Mouse (Mus musculus) kidney, adult 18-20 months (tissue): ENCODE measurements around the gene Lsr.
"Not testable (repeated sequence)": the region's sequence is repeated elsewhere in the genome, so short reads cannot be mapped to it uniquely, and the experiment has no call there.

Experiments
- DNase-seq: peaks from one replicate; pipeline ENCODE4 v3.0.0; 2021

The Lsr gene

DNA sequence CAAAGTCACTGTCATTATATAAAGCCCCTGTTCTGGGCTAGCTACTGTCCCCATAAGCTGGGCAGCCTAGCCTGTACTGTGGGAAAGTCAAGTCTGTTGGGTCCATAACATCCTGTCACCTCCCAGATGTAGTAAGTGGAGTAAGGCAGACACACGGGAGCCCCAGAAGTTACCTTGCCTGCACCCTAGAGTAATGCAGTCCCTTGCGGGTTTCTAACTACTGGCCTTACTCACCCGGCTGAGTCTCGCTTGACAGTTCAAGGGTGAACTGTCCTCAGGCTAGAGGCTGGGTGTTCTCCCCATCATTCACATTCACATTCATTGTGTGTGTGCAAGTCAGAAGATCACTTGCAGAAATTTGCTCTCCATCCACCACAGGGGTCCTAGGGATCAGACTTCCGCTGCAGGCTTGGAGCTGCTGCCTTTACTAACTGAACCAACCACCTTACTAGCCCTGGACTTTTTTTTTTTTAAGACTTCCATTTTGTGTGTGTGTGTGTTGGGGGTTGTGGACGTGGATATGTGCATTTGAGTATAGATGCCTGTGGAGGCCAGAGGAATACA, 13.4 kb downstream of the Lsr start:
- DNase-seq, result no peak

GRCm38 (mm10) chr7:30958866-30959487, 14.3 kb downstream of the Lsr start:
- no peak for DNase-seq

DNA sequence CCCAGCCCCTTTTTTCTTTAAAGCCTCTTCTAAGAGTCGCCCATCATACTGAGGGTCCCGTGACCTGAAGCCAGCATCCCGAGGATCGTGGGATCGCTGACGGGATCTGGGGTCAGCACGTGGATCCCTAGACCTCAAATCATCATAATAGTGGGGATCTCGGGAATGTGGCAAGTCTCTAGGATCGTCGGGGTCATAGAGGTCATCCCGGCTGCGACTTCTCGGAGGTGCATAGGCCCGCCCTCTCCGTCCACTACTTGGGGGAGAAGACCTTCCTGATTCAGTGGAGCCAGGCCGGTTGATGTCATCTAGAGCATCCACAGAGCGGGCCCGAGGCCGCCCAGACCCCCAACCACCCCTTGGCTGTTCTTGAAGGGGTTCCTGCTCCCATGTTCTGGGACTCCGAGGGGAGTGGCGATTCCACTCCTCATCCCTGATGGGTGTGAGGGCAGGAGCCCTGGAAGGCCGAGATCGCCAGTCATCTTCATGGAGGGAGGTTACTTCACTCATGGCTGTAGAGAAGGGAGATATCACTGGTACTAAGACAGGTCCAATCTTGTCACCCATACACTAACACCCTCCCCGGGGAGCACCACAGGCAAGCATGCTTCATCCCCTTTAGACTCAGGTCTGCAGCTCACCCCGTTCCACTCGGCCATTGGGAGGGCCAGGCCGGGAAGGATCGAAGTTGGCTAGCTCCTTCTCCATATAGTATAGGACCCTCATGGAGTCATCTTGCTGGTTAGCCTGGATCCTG, 15.0 kb downstream of the Lsr start:
- DNase-seq, result no peak

DNA sequence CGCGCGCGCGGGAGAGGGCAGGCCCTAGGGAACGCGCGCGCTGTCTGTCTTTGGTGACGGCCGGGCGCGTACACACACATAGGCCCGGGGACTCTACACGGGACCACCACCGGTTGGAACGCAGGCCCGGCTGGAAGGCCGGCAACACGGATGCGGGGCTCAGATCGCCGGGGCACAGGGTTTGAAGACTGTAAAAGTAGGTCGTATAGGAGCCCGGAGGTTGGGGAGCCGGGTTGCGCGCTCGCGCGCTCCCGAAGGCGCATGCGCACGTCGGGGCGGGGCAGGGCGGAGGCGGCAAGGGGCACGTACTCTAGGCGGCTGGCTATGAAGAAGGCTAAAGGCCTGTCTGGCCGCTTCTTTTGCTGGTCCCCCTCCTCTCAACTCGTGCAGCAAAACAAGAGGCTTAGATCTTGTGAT, 15.9 kb downstream of the Lsr start:
- peak; percentile 98 for DNase-seq

DNA sequence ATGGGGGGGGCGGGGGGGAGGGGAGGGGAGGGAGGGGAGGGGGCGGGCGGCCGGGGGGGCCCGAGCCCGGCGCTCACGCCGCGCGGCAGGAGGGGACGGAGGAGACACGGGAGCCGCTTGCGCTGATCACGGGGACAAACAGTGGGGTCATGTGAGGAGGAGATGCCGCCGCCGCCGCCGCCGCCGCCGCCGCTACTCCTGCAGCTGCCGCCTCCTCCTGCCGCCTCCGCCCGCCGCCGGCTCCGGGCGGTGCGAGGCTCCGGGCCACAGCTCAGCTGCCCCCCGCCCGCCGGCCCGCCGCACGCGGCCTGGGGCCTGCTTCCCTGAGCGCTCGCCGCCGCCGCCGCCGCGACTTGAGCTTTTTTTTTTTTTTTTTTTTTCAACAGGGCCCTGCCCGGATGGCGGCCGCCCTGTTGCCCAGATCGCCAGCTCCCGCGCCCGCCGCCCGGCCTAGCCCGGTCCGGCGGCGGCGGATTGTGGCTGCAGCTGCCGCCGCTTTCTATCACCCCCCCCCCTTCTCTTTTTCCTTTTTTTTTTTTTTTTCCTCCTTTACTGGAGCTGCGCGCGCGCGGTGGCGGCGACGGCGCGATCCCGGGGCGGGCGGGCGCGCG, 16.4 kb downstream of the Lsr start, which contains the start of gene Usf2:
Gene Usf2, minus strand, starts transcription at position 48 of the 611 bp plus-strand sequence.
- peak; percentile 81 for DNase-seq

DNA sequence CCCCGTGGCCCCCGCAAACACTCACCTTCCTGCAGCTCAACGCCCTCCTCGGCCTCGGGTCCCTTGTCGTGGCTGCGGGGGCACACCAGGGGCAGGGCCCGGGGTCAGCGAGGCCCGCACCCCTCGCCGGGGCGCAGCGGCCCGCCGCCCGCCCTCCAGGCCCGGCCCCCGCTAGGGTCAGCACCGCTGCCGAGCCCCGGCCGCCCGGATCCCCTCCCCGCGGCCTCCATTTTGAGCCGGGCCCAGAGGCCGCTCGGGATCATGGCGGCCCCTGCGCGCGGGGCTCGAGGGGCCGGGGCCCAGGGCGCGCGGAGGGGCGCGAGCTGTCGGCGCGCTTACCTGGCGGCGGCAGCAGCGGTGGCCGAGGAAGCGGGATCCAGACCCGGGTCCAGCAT, 16.9 kb downstream of the Lsr start:
- no peak for DNase-seq

DNA sequence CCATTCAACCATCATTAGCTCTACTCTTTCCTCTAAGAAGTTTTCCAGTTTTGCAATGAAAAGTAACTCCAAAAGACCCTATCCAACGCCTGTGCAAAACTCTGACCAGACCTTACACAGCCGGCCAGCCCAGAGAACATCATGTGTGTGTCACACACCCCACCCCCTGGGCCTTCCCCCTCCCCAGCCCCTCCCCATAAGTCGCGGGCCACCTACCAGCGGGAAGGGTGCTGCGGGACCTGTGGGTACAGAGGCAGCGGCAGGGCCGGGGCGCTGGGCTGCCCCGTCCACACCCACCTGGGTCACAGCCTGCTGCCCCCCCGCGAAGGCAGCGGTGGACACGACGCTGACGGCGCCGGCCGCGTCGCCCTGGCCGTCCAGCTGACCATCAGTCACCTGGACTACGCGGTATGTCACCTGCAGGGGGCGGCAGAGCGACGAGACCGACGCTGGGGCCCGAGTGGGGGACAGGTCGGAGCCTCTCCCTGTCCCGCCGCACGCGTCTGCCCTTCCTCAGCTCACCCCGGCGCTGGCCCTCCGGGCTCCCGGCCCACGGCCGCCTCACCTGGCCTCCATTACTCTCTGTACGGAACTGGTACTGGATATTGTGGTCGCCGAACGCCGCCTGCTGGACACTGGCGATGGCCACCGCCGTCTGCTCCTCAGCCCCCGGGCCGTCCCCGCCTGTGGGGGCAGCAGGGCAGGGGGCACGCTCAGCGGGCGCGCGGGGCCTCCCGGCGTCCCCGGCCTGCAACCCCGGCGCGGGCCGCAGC, 17.5 kb downstream of the Lsr start:
- peak; percentile 94 for DNase-seq

- no peak for DNase-seq
These were observed 18.2 kb downstream of the Lsr start for GRCm38 (mm10) chr7:30954971-30955520.

- DNase-seq, result no peak
These were observed 19.2 kb downstream of the Lsr start for GRCm38 (mm10) chr7:30954036-30954435.

DNA sequence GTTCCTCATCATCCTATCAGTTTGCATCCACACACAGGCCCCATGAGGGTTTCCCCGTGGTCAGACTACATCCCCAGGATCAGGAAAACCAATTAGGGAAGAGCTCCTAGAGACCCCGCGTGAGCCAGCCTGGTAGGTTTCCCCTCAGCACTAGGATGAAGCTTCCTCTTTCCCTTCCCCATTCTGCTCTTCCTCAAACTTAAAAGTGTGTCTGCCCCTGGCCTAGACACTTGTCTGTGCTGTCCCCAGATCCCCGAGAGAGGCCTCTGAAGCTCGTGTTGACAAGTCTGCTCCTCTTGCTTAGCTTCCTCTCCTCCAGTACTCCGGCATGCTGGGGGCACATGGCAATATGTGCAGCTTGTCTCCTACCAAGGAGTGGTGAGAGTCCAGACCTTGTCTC, 19.8 kb downstream of the Lsr start:
- DNase-seq, result no peak

- no peak for DNase-seq
These were observed 20.6 kb downstream of the Lsr start for GRCm38 (mm10) chr7:30952441-30953265.

DNA sequence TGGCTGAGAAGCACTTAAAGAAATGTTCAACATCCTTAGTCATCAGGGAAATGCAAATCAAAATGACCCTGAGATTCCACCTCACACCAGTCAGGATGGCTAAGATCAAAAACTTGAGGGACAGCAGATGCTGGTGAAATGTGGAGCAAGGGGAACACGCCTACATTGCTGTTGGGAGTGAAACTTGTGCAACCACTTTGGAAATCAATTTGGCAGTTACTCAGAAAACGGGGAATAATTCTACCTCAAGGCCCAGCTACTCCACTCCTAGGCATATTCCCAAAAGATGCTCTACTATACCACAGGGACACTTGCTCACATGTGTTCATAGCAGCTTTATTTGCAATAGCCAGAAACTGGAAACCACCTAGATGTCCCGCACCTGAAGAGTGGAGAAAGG, 23.4 kb downstream of the Lsr start:
- DNase-seq, result not testable (repeated sequence)

GRCm38 (mm10) chr7:30945876-30946275, 27.4 kb downstream of the Lsr start:
- DNase-seq, result no peak

GRCm38 (mm10) chr7:30945466-30945865, 27.8 kb downstream of the Lsr start:
- not testable (repeated sequence) for DNase-seq

GRCm38 (mm10) chr7:30944706-30945105, 28.6 kb downstream of the Lsr start:
- DNase-seq, result not testable (repeated sequence)

DNA sequence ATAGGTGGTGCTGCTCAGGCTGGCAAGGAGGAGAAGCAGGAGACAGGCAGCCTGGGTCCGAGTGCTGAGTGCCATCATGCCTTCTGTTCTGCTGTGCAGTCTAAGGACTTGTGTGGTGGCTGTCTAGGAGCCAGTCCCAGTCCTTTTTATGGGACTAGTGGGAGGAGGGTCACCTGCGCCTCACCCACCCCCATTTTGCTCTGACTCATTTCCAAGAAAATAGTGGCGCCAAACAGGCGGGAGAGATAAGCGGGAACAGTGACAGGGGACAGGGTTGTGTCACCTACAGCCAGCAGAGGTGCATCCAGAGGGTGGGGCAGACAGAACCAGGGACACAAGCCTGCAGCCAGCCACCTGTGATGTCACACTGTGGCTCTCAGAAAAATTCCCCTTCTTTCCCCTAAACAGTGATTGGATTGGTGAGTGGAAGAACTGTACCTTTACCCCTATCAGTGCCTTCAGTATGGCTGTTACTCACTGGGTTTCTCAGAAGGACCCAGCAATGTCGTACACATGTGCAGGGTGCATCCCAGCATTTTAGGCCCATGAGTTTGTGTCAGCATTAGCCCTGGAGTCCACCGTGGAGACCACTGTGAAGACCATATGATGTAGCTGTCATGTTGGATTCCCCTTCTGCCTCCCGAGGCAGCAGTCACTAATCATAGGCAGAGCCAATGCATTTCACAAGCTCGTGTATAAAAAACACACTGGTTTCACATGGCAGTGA, 29.2 kb downstream of the Lsr start, which contains the start of gene Hamp:
Gene Hamp, minus strand, starts transcription at position 124 of the 727 bp plus-strand sequence.
- no peak for DNase-seq

- not testable (repeated sequence) for DNase-seq
These were observed 30.9 kb downstream of the Lsr start for GRCm38 (mm10) chr7:30942365-30942764.

DNA sequence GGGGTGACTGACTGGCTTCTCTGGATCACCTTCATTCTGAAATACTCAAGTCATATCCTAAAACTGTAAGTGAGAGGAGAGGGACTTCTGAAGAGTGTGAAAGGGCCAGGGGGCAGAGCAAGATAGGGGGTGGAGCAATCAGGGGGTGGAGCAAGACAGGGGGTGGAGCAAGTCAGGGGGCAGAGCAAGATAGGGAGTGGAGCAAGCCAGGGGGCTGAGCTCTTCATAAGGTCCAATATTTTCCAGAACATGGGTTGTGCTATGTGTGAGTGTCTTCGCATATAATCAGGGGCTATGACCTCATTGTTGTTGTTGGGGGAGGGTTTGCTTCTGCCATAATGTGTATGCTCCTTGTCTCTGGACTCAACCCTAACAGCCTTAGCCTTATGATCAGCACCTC, 33.2 kb downstream of the Lsr start:
- not testable (repeated sequence) for DNase-seq

DNA sequence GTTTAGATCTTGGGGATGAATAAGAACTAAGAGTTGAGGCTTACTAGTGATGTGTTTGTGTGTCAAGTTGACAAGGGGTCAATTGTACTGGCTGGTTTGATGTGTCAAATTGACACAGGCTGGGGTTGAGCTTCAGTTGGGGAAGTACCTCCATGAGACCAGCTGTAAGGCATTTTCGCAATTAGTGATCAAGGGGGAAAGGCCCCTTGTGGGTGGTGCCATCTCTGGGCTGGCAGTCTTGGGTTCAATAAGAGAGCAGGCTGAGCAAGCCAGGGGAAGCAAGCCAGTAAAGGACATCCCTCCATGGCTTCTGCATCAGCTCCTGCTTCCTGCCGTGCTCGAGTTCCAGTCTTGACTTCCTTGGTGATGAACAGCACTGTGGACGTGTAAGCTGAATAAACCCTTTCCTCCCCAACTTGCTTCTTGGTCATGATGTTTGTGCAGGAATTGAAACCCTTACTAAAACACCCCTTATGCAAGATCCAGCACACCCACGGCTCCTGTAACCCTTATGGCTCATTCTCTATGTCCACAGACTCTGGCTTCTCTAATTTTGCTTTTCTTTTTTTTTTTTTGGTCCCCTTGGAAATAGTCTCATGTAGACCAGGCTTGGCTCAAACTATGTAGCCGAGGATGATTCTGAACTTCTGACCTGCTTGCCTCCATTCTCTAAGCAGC, 37.7 kb downstream of the Lsr start:
- DNase-seq, result not testable (repeated sequence)

- DNase-seq, result not testable (repeated sequence)
These were observed 48.7 kb downstream of the Lsr start, which contains the start of gene Hamp2 for GRCm38 (mm10) chr7:30924581-30924980. Hamp2 (minus strand) TSS chr7:30924681.
